Mouse (Mus musculus) E14TG2a.4 (cell line): Measurements from ENCODE around the gene Pkm.

Source experiments
- H3K27me3 ChIP-seq: 2 replicates; pipeline ENCODE4 v1.6.1; 2014; ENCODE audit warnings: low read length, control low read depth; ENCODE audit not compliant: insufficient read depth
- H3K36me3 ChIP-seq: 2 replicates; pipeline ENCODE4 v1.6.1; 2014; ENCODE audit warnings: low read length, control low read depth; ENCODE audit not compliant: insufficient read depth
- H3K4me1 ChIP-seq: replicated peaks from 2 replicates; pipeline ENCODE4 v1.6.1; 2014; ENCODE audit warnings: low read depth, low read length, control low read depth
- H3K4me3 ChIP-seq: replicated peaks from 2 replicates; pipeline ENCODE4 v1.5.1; 2014; ENCODE audit warnings: mild to moderate bottlenecking, low read length
- H3K9me3 ChIP-seq: 2 replicates; pipeline ENCODE4 v1.6.1; 2014; ENCODE audit warnings: low read length, control low read depth
- CTCF ChIP-seq: conservative IDR thresholded peaks from 2 replicates; pipeline ENCODE4 v1.5.1; 2014; ENCODE audit warnings: low read length
- NANOG ChIP-seq: IDR thresholded peaks from 2 replicates; pipeline ENCODE4 v1.6.1; 2014; ENCODE audit warnings: borderline replicate concordance, low read length, mixed read lengths
- POU5F1 ChIP-seq: IDR thresholded peaks from 2 replicates; pipeline ENCODE4 v1.6.1; 2014; ENCODE audit warnings: low read length, borderline replicate concordance

The Pkm gene

DNA sequence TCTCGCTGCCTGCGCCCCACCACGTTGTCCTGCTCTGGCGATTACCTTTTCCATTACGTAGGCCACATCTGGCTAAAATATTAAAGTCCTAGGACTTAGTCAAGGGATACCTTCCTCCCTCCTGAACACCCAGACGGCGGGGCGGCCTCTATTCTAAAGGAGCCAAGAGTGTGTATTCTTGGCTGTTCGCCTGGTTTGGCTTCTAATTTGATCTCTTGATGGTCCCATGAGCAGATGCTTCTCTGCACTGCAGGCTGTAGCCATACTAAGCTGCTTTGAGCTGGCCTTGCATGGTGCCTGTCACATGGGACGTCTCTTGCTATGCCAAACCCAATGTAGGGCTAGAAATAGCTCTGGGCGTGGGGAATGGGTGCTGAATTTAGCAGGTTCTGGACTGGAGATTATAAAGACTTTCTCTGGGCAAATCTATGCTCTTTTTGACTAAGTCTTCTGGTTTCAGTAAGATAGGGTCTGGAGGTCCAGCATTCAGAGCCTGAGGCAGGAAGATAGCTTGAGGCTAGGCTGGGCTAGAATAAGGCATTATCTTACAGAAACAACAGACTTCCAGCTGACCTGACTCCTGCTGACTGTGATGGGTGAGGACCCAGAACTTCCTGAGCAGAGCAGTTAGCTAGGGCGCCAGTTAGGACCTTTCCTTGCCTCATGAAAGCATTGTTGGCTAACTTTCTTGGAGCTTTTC, 16.2 kb downstream of the Pkm start:
- Histone ChIP-seq H3K4me1 (peaks cover 87% of the 10 kb centered on the region), H3K36me3 (peaks cover 96% of the 10 kb centered on the region), H3K4me3 (no peak overlapping the region), H3K27me3 (no peaks in the 10 kb centered on the region), H3K9me3 (no peaks in the 10 kb centered on the region)
- TF ChIP-seq CTCF (no peak), NANOG (no peak), POU5F1 (no peak)

GRCm38 (mm10) chr9:59673427-59673826, 17.3 kb downstream of the Pkm start:
- H3K27me3 ChIP-seq: no peaks in the 10 kb centered on the region
- H3K9me3 ChIP-seq: no peaks in the 10 kb centered on the region
- no peak for TF ChIP-seq NANOG
- TF ChIP-seq CTCF: no peak
- TF ChIP-seq POU5F1: no peak

DNA sequence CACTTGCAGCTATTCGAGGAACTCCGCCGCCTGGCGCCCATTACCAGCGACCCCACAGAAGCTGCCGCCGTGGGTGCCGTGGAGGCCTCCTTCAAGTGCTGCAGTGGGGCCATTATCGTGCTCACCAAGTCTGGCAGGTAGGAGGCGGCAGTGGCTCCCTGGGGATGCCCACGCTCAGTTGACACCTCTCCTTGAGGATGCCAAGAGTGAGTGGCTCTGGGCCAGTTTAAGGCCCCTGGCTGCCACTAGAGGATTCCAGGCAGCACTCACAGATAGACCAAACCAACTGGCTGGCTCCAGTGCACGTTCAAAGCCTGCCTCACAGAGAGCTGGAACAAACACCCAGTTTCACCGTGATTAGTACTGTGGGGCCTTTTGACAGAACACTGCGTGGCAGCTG, 19.4 kb downstream of the Pkm start:
- no peaks in the 10 kb centered on the region for H3K27me3 ChIP-seq
- H3K4me3 ChIP-seq: no peak overlapping the region
- peaks cover 70% of the 10 kb centered on the region for H3K4me1 ChIP-seq
- no peak for TF ChIP-seq POU5F1
- TF ChIP-seq CTCF: no peak
- peaks cover 89% of the 10 kb centered on the region for H3K36me3 ChIP-seq
- H3K9me3 ChIP-seq: no peaks in the 10 kb centered on the region

More at GRCm38 (mm10) chr9:59673427-59673826, 17.3 kb downstream of the Pkm start:
- H3K4me3 ChIP-seq: no peak overlapping the region
- peaks cover 96% of the 10 kb centered on the region for H3K36me3 ChIP-seq
- peaks cover 82% of the 10 kb centered on the region for H3K4me1 ChIP-seq

- H3K9me3 ChIP-seq: no peaks in the 10 kb centered on the region
- H3K4me1 ChIP-seq: peaks cover 58% of the 10 kb centered on the region
- H3K27me3 ChIP-seq: peaks cover 20% of the 10 kb centered on the region
- TF ChIP-seq CTCF: peak; percentile 59
- no peak for TF ChIP-seq NANOG
- peaks cover 62% of the 10 kb centered on the region for H3K36me3 ChIP-seq
- H3K4me3 ChIP-seq: no peak overlapping the region
Measured at GRCm38 (mm10) chr9:59678313-59678712, 22.1 kb downstream of the Pkm start.

DNA sequence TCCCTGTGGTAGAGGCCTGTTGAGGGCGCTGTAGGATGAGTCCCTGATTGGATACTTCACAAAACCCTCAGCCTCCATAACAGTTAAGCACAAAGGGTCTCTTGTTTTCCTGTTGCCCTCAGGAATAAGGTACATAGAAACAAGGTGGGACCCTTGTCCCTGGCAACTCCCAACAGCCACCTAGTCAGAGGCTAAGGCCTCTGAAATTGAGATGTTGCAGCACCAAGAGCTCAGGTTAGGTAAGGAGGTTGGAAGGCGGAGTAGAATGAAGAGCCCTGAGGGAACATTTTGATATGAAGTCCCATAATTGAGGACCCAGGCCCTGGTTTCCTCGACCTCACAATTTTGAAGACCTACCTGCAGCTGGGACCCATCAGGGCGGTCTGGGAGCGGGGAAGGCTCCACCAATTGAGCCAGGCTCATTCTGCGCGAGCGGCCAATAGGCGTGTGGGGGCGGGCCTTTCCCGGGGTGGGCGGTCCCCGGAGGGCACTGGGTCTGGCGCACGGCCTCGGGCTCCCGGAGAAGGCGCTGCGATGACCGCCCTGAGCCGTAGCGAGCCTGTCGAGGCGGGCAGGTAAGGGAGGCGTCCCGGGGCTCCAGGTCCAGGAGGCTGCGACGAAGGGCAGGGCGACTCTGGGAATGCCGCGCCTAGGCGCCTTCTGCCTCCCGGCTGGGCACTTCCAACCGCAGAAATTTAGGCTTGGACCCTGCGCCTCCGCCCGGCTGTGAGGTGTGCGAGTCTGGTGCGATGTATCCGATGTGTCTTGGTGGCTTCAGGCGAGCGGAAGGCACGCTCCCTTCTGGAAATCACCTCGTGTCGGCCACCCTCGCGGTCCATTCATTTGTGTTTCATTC, 23.7 kb downstream of the Pkm start, which contains the start of gene Gramd2:
Gene Gramd2, plus strand, starts transcription at position 467 of the 856 bp plus-strand sequence.
- peaks cover 20% of the 10 kb centered on the region for H3K27me3 ChIP-seq
- TF ChIP-seq NANOG (no peak), POU5F1 (no peak), CTCF (no peak)

DNA sequence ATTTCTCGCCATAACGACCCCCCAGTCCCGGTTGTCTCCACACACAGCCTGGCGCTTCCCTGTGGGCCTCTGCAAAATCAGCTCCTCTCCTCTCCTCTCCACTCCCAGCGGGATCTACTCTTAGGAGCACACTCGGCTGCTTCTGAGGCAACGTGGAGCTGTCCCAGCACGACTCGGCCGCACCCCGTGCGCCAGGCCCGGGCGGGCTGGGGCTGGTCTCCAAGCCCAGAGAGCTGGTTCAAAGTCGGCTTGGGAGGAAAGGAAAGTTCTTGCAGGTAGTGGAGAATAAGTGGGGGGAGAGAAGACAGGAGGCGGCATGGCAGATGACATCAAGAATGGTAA, 24.3 kb downstream of the Pkm start:
- TF ChIP-seq CTCF: no peak
- no peak for TF ChIP-seq POU5F1
- no peak for TF ChIP-seq NANOG
- no peaks in the 10 kb centered on the region for H3K9me3 ChIP-seq
- peaks cover 39% of the 10 kb centered on the region for H3K4me1 ChIP-seq
- peak overlapping the region; percentile 79 for H3K4me3 ChIP-seq
- peaks cover 20% of the 10 kb centered on the region for H3K27me3 ChIP-seq
- peaks cover 40% of the 10 kb centered on the region for H3K36me3 ChIP-seq

More for the DNA sequence above, 23.7 kb downstream of the Pkm start, which contains the start of gene Gramd2:
- no peaks in the 10 kb centered on the region for H3K9me3 ChIP-seq
- H3K36me3 ChIP-seq: peaks cover 46% of the 10 kb centered on the region
- peaks cover 45% of the 10 kb centered on the region for H3K4me1 ChIP-seq
- peak within 1 kb of the TSS; percentile 79 for H3K4me3 ChIP-seq

- TF ChIP-seq POU5F1 (no peak), CTCF (no peak), NANOG (no peak)
- Histone ChIP-seq H3K36me3 (peaks cover 7% of the 10 kb centered on the region), H3K4me3 (no peak overlapping the region), H3K4me1 (peaks cover 37% of the 10 kb centered on the region), H3K27me3 (peaks cover 20% of the 10 kb centered on the region), H3K9me3 (no peaks in the 10 kb centered on the region)
Measured at GRCm38 (mm10) chr9:59684020-59684419, 27.9 kb downstream of the Pkm start.

- Histone ChIP-seq H3K36me3 (no peaks in the 10 kb centered on the region), H3K9me3 (no peaks in the 10 kb centered on the region), H3K4me3 (no peak overlapping the region), H3K4me1 (peaks cover 38% of the 10 kb centered on the region), H3K27me3 (peaks cover 8% of the 10 kb centered on the region)
- TF ChIP-seq POU5F1 (no peak), CTCF (no peak), NANOG (no peak)
Measured at GRCm38 (mm10) chr9:59687416-59688046, 31.4 kb downstream of the Pkm start.
